Mouse (Mus musculus) adrenal gland, adult 18-20 months (tissue): ENCODE measurements at regions not wholly inside any gene's neighbourhood (a gene's known extent, or its start where the extent isn't known, plus 50 kb on each side); places are given as distances from the start of the nearest gene placed in this dataset.
A peak's percentile ranks its signal among the peaks of the same experiment; 100 is the strongest.

Experiments
- DNase-seq, 2 experiments: peaks; one replicate each; pipeline ENCODE4 v3.0.0; 2021 to 2022; ENCODE audit warnings: low spot score in 2 of 2

- no peak for DNase-seq
Measured at GRCm38 (mm10) chr4:75741585-75741984, 463.5 kb upstream of the Dmac1 start.

- DNase-seq: no peak
Measured at GRCm38 (mm10) chr4:75730798-75731400, 452.8 kb upstream of the Dmac1 start.

- DNase-seq: no peak
Measured at GRCm38 (mm10) chr4:75714652-75715051, 436.5 kb upstream of the Dmac1 start.

- DNase-seq: peak in 1 of 2 experiments; percentile 17
Measured at GRCm38 (mm10) chr4:75713960-75714359, 435.9 kb upstream of the Dmac1 start.

GRCm38 (mm10) chr4:75700780-75701378, 422.8 kb upstream of the Dmac1 start:
- DNase-seq: no peak

GRCm38 (mm10) chr4:75676590-75677174, 398.6 kb upstream of the Dmac1 start:
- DNase-seq: no peak

- no peak for DNase-seq
Measured at GRCm38 (mm10) chr4:75641046-75641445, 362.9 kb upstream of the Dmac1 start.

- no peak for DNase-seq
Measured at GRCm38 (mm10) chr4:75636627-75637026, 358.5 kb upstream of the Dmac1 start.

- no peak for DNase-seq
Measured at GRCm38 (mm10) chr4:75589901-75590300, 311.8 kb upstream of the Dmac1 start.

- DNase-seq: no peak
Measured at GRCm38 (mm10) chr4:75588095-75588875, 310.2 kb upstream of the Dmac1 start.

GRCm38 (mm10) chr4:75579865-75580264, 301.8 kb upstream of the Dmac1 start:
- DNase-seq: no peak

- DNase-seq: no peak
Measured at GRCm38 (mm10) chr4:75572603-75573002, 294.5 kb upstream of the Dmac1 start.

- no peak for DNase-seq
Measured at GRCm38 (mm10) chr4:75567630-75568029, 289.5 kb upstream of the Dmac1 start.

GRCm38 (mm10) chr4:75562480-75562879, 284.4 kb upstream of the Dmac1 start:
- no peak for DNase-seq

GRCm38 (mm10) chr4:75561792-75562191, 283.7 kb upstream of the Dmac1 start:
- DNase-seq: no peak

- DNase-seq: no peak
Measured at GRCm38 (mm10) chr4:75537787-75538186, 259.7 kb upstream of the Dmac1 start.

GRCm38 (mm10) chr4:75535067-75535466, 257.0 kb upstream of the Dmac1 start:
- DNase-seq: no peak

- DNase-seq: no peak
Measured at GRCm38 (mm10) chr4:75529607-75530006, 251.5 kb upstream of the Dmac1 start.

GRCm38 (mm10) chr4:75517459-75518158, 239.5 kb upstream of the Dmac1 start:
- DNase-seq: no peak
